Mouse (Mus musculus) stomach, embryonic 14.5 days (tissue): ENCODE data around the gene AC124502.3. TPM values are rescaled to one million over a fixed set of nuclear protein-coding genes. Genes with fewer than 3 reads are reported as not detected.
"Not testable (repeated sequence)": the region's sequence is repeated elsewhere in the genome, so short reads cannot be mapped to it uniquely, and the experiment has no call there.

Experiments used
- ATAC-seq: fragments of 200-750 bp; cut with Nextera tagmentation; 2 replicates; pipeline ENCODE4 v1.8.0; 2017; ENCODE audit warnings: low read depth, moderate TSS enrichment; ENCODE audit not compliant: insufficient number of reproducible peaks, insufficient read depth, low FRiP score
- H3K27ac ChIP-seq: fragments of 300-500 bp; sonication (generic); 2 replicates; pipeline ENCODE4 v1.5.1; 2014; ENCODE audit warnings: mild to moderate bottlenecking, low read length, moderate library complexity, mixed read lengths
- H3K27me3 ChIP-seq: fragments of 300-500 bp; sonication (generic); 2 replicates; pipeline ENCODE4 v1.6.1; 2014; ENCODE audit warnings: low read length, control low read depth, mixed read lengths; ENCODE audit not compliant: control insufficient read depth, insufficient read depth
- H3K36me3 ChIP-seq: fragments of 300-500 bp; sonication (generic); 2 replicates; pipeline ENCODE4 v1.6.1; 2014; ENCODE audit warnings: mild to moderate bottlenecking, control low read depth, low read length, moderate library complexity, mixed read lengths; ENCODE audit not compliant: control insufficient read depth, insufficient read depth
- H3K4me1 ChIP-seq: fragments of 300-500 bp; sonication (generic); 2 replicates; pipeline ENCODE4 v1.6.1; 2014; ENCODE audit warnings: low read length, control low read depth, mixed read lengths; ENCODE audit not compliant: control insufficient read depth, insufficient read depth
- H3K4me2 ChIP-seq: fragments of 300-500 bp; sonication (generic); replicated peaks from 2 replicates; pipeline ENCODE4 v1.6.1; 2014; ENCODE audit warnings: low read depth, low read length, control low read depth
- H3K4me3 ChIP-seq: fragments of 300-500 bp; sonication (generic); 2 replicates; pipeline ENCODE4 v1.5.1; 2014; ENCODE audit warnings: low read depth, low read length, control low read depth
- H3K9ac ChIP-seq: fragments of 300-500 bp; sonication (generic); replicated peaks from 2 replicates; pipeline ENCODE4 v1.6.1; 2014; ENCODE audit warnings: low read depth, mild to moderate bottlenecking, control low read depth, low read length, moderate library complexity, mixed read lengths
- H3K9me3 ChIP-seq: fragments of 300-500 bp; sonication (generic); 2 replicates; pipeline ENCODE4 v1.6.1; 2016; ENCODE audit warnings: low read depth, low read length, control low read depth; ENCODE audit not compliant: control insufficient read depth
- WGBS: fragments of 180-500 bp; shearing (Covaris S2); extraction: QIAGEN DNeasy Blood & Tissue Kit; methylation state at CpG from one replicate; pipeline ENCODE4 v1.1.7; 2014; 5-methylcytosine and 5-hydroxymethylcytosine counted together
- polyA plus RNA-seq: library from polyadenylated mRNA; unstranded; fragments of >200 nt; fragmentation: Nextera tagmentation; extraction: Ambion mirVana; gene quantifications from 2 replicates; pipeline ENCODE4 v1.2.1, GENCODE M21; 2014

The AC124502.3 gene
- polyA plus RNA-seq, 1 experiment from 2014 or later: 1.8 TPM

- no peak for ATAC-seq
- H3K4me3 ChIP-seq: no peak overlapping the region
- H3K9ac ChIP-seq: no peak overlapping the region
- 71% methylated on average over 6 of the region's 6 CpGs for whole genome bisulfite sequencing
- H3K4me2 ChIP-seq: 0 out of 2 replicates have a peak overlapping the region, but pooled peaks have one; percentile 10
- no peaks in the 10 kb centered on the region for H3K9me3 ChIP-seq
- no peak overlapping the region for H3K27ac ChIP-seq
- 0 out of 2 replicates have a peak, but pooled peaks cover 6% of the 10 kb centered on the region for H3K4me1 ChIP-seq
- H3K36me3 ChIP-seq: no peaks in the 10 kb centered on the region
- no peaks in the 10 kb centered on the region for H3K27me3 ChIP-seq
Measured at GRCm38 (mm10) chr19:4999445-5000140, 39.1 kb upstream of the AC124502.3 start.

GRCm38 (mm10) chr19:5001666-5002406 is 36.9 kb upstream of the AC124502.3 start:
- Histone ChIP-seq H3K27ac (peak overlapping the region; percentile 71; the same call in 1 of the 2 replicates), H3K4me2 (peak overlapping the region; percentile 35), H3K36me3 (no peaks in the 10 kb centered on the region), H3K27me3 (no peaks in the 10 kb centered on the region), H3K4me1 (0 out of 2 replicates have a peak, but pooled peaks cover 6% of the 10 kb centered on the region), H3K4me3 (peak overlapping the region; percentile 13; the same call in 1 of the 2 replicates), H3K9ac (no peak overlapping the region), H3K9me3 (0 out of 2 replicates have a peak, but pooled peaks cover 2% of the 10 kb centered on the region)
- peak; percentile 90 for ATAC-seq
- under 1% methylated on average over 39 of the region's 39 CpGs for WGBS

GRCm38 (mm10) chr19:5003644-5004043 is 35.0 kb upstream of the AC124502.3 start:
- H3K9me3 ChIP-seq, H3K4me2 ChIP-seq, H3K36me3 ChIP-seq, H3K4me3 ChIP-seq, ATAC-seq, H3K4me1 ChIP-seq, H3K9ac ChIP-seq, H3K27me3 ChIP-seq, H3K27ac ChIP-seq: not testable (repeated sequence)
- WGBS: 55% methylated on average over 2 of the region's 2 CpGs

GRCm38 (mm10) chr19:5004925-5005324 is 33.8 kb upstream of the AC124502.3 start:
- no peak for ATAC-seq
- H3K4me2 ChIP-seq: no peak overlapping the region
- no peaks in the 10 kb centered on the region for H3K36me3 ChIP-seq
- 0 out of 2 replicates have a peak, but pooled peaks cover 2% of the 10 kb centered on the region for H3K9me3 ChIP-seq
- no peak overlapping the region for H3K9ac ChIP-seq
- 59% methylated on average over 4 of the region's 4 CpGs for WGBS
- 0 out of 2 replicates have a peak, but pooled peaks cover 6% of the 10 kb centered on the region for H3K4me1 ChIP-seq
- H3K27ac ChIP-seq: no peak overlapping the region
- no peaks in the 10 kb centered on the region for H3K27me3 ChIP-seq
- H3K4me3 ChIP-seq: no peak overlapping the region

- no peaks in the 10 kb centered on the region for H3K36me3 ChIP-seq
- no peaks in the 10 kb centered on the region for H3K9me3 ChIP-seq
- H3K4me3 ChIP-seq: no peak overlapping the region
- no peak for ATAC-seq
- no peaks in the 10 kb centered on the region for H3K27me3 ChIP-seq
- no peak overlapping the region for H3K27ac ChIP-seq
- 57% methylated on average over 8 of the region's 8 CpGs for WGBS
- H3K9ac ChIP-seq: no peak overlapping the region
- H3K4me2 ChIP-seq: no peak overlapping the region
- H3K4me1 ChIP-seq: peaks cover 7% of the 10 kb centered on the region
Measured at GRCm38 (mm10) chr19:5013138-5013537, 25.6 kb upstream of the AC124502.3 start.

GRCm38 (mm10) chr19:5014961-5015398 is 23.7 kb upstream of the AC124502.3 start:
- Histone ChIP-seq H3K9me3 (no peaks in the 10 kb centered on the region), H3K9ac (no peak overlapping the region), H3K4me1 (peaks cover 7% of the 10 kb centered on the region), H3K36me3 (no peaks in the 10 kb centered on the region), H3K27ac (no peak overlapping the region), H3K27me3 (no peaks in the 10 kb centered on the region), H3K4me2 (no peak overlapping the region), H3K4me3 (no peak overlapping the region)
- 22% methylated on average over 8 of the region's 8 CpGs for WGBS
- ATAC-seq: no peak

- H3K27ac ChIP-seq: no peak overlapping the region
- no peaks in the 10 kb centered on the region for H3K36me3 ChIP-seq
- H3K9ac ChIP-seq: no peak overlapping the region
Measured at GRCm38 (mm10) chr19:5016221-5016742, 22.4 kb upstream of the AC124502.3 start.

GRCm38 (mm10) chr19:5016782-5017181 is 21.9 kb upstream of the AC124502.3 start:
- H3K4me1 ChIP-seq: peaks cover 7% of the 10 kb centered on the region
- H3K9ac ChIP-seq: no peak overlapping the region
- H3K27me3 ChIP-seq: no peaks in the 10 kb centered on the region
- no peaks in the 10 kb centered on the region for H3K9me3 ChIP-seq
- WGBS: 23% methylated on average over 12 of the region's 12 CpGs
- ATAC-seq: no peak
- H3K4me3 ChIP-seq: no peak overlapping the region
- no peak overlapping the region for H3K27ac ChIP-seq
- no peaks in the 10 kb centered on the region for H3K36me3 ChIP-seq
- 0 out of 2 replicates have a peak overlapping the region, but pooled peaks have one; percentile 0 for H3K4me2 ChIP-seq

More at GRCm38 (mm10) chr19:5016221-5016742, 22.4 kb upstream of the AC124502.3 start:
- Histone ChIP-seq H3K27me3 (no peaks in the 10 kb centered on the region), H3K4me2 (0 out of 2 replicates have a peak overlapping the region, but pooled peaks have one; percentile 0), H3K9me3 (no peaks in the 10 kb centered on the region), H3K4me3 (no peak overlapping the region), H3K4me1 (peaks cover 7% of the 10 kb centered on the region)
- no peak for ATAC-seq
- 26% methylated on average over 10 of the region's 10 CpGs for WGBS
